Mouse (Mus musculus) gastrocnemius, adult 8-10 months (tissue): Measurements from ENCODE around the gene Pex14. TPM values are rescaled to one million over a fixed set of nuclear protein-coding genes. Genes with fewer than 3 reads are reported as not detected.
"Not testable (repeated sequence)": the region's sequence is repeated elsewhere in the genome, so short reads cannot be mapped to it uniquely, and the experiment has no call there.

Source experiments
- DNase-seq, 2 experiments: peaks; one replicate each; pipeline ENCODE4 v3.0.0; 2022; ENCODE audit warnings: low spot score in 2 of 2
- total RNA-seq, 4 experiments: library from RNA; stranded (reverse); gene quantifications; 2 replicates each; pipeline ENCODE4 v1.2.4; 2022

Pex14 gene
- 10 to 100 TPM; 21.1 to 23.9 (median 23.4) TPM for total RNA-seq

DNA sequence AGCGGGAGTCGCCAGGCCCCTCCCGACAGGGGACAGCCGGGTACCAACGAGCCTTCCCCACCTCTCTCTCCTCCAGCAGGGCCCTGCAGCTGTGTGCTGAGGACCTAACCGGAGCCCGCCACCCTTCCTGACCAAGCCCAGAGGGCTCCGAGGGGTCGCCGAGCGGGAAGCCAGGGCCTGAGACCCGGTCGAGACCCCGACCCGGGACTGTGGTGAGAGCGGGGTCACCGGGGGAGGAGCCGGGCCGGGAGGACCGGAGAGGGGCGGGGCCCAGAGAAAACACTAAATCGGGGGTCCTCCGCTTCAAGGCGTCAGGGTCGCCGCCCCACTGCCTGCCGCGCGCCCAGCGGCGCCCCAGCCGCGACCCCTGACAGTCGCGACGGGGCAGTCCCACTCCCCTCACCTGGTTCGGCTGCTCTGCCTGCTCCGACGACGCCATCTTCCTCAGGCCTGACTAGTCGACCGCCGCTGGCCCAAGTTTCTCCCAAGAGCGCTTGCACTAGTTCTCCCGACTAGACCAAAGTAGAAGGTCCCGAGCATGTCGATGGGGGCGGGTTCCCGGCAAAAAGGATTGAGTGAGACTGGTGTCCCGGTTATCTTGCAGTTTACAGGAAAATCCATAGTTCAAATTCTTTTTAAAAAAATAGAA is at the start of gene Pex14:
Gene Pex14 (minus strand): TSS at position 508 of the 649 bp plus-strand sequence.
- peak; percentile 82 to 87 for DNase-seq

DNA sequence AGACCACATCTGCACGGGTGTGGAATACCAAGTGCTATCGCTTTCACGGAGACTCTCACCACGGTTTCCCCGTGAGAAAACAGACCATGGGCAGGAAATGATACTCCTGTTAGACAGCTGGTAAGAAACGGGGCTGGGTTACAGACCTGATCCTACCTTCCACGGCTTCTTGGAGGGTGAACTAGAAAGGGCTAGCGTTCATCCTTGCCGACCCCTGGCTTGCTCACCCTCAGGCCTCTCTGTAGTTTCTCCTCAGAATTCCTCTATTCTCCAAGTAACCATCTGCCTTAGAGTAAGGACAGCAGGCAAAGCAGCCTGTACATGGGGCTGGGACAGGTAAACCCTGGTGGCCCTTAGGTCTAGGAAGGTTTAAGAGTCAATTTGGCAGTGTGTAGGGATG is 49.5 kb upstream of the Pex14 start:
- no peak for DNase-seq

- no peak for DNase-seq
Measured at GRCm38 (mm10) chr4:149148084-149148483, 48.4 kb upstream of the Pex14 start.

- no peak for DNase-seq
Measured at GRCm38 (mm10) chr4:149147528-149147927, 47.9 kb upstream of the Pex14 start.

DNA sequence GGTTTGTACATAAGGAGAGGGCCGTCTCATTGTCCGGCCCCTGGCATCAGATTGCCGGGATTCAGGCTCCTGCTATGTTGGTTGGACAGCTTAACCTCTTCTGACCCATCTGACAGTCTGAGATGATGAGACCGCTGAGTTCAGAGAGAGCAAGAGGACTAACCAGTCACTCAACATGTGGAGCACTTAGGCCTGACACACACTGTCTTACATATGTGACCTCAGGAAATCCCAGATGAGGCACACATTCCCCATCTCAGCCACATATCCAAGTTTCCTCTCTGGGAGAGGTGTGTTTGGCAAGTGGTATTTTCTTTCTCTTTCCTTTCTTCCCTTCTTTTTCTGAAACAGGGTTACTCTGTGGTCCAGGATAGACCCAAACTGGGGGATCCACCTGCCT is 45.5 kb upstream of the Pex14 start:
- DNase-seq, result no peak

DNA sequence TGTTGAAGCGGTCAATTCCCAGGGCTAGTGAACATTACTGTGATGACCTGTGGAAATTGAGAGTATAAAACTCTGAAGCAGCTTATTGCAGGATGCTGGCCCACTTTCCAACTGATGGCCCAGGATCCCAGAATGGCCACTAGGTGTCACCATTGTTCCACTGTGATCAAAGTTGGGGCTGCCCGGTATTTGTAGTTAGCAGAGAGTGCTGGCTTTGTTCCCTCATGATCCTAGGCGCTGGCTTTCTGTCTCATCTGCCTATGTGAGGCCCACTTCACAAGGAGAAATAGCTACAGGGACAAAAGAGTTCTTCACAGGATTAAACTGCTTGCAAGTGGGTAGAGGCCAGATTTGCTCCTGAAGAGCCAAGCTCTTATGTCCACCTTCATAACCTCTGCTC is 44.8 kb upstream of the Pex14 start:
- DNase-seq, result peak; percentile 56 to 71

GRCm38 (mm10) chr4:149143594-149143993 is 43.9 kb upstream of the Pex14 start:
- DNase-seq, result no peak

- no peak for DNase-seq
Measured at GRCm38 (mm10) chr4:149138515-149138914, 38.8 kb upstream of the Pex14 start.

GRCm38 (mm10) chr4:149136982-149137770 is 37.5 kb upstream of the Pex14 start, which contains the start of gene Cenps:
Gene Cenps, minus strand, starts transcription at chr4:149137629.
- peak; percentile 72 to 80 for DNase-seq

- DNase-seq, result no peak
Measured at GRCm38 (mm10) chr4:149136116-149136850, 36.6 kb upstream of the Pex14 start.

DNA sequence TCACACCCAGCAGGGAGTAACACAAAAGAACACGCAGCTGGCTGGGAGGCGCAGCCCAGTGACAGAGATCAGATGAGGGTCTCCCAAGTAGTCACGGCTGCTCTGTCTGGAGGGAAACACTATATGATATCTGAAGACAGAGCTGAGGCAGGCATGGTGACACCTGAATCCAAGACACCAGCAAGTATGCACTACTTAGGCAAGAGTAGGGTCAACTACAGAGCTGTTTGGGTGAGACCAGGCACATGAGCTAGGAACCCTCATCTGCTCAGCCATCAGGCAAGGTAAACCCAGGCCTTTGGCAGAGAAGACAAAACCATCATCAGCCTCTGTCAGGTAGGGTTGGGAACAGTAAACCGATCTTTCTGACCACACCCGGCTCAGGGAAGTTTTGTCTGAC is 33.7 kb upstream of the Pex14 start:
- no peak for DNase-seq

DNA sequence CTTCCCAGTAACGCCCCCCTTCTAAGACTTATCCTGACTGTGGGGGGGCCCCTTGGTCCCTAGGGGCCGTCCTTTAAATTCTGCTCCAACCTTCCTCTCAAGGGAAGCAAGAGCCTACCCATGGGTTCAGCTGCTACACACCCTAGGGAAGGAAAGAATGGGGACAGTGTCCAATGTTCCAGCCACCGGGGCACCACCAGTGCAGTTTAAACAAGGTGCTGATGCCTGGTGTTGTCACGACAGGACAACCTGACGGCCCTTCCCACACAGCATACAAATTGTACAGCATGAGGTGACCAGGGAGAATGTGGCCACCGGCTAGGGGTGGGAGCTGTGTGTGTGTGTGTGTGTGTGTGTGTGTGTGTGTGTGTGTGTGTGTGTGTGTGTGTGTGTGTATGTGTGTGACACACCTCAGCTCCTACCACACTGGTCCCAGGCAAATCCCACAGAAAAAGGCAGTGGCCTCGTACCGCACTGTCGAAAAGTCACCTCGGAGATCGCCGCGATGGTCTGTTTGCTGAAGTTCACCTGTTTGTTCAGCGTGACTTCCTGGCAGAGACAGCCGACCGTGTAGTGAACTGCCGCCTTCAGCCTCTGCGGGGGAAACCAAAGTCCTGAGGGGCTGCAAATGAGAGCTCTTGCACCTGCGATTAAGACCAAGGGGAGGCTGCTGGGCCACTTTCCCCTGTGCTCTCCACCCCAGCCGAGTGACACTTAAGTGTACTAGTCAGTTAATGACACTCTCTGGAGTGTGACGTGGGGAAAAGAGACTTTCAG is 32.3 kb upstream of the Pex14 start:
- DNase-seq, result no peak

GRCm38 (mm10) chr4:149131021-149131752 is 31.5 kb upstream of the Pex14 start:
- DNase-seq, result no peak

GRCm38 (mm10) chr4:149128467-149128866 is 28.8 kb upstream of the Pex14 start:
- DNase-seq, result no peak

GRCm38 (mm10) chr4:149126663-149127062 is 27.0 kb upstream of the Pex14 start, which contains the start of gene Cort:
Gene Cort, minus strand, starts transcription at chr4:149126763.
- no peak for DNase-seq

GRCm38 (mm10) chr4:149126115-149126509 is 26.4 kb upstream of the Pex14 start:
- no peak for DNase-seq

- DNase-seq, result no peak
Measured at GRCm38 (mm10) chr4:149125341-149126114, 25.9 kb upstream of the Pex14 start.

- DNase-seq, result no peak
Measured at GRCm38 (mm10) chr4:149123432-149123831, 23.8 kb upstream of the Pex14 start.

DNA sequence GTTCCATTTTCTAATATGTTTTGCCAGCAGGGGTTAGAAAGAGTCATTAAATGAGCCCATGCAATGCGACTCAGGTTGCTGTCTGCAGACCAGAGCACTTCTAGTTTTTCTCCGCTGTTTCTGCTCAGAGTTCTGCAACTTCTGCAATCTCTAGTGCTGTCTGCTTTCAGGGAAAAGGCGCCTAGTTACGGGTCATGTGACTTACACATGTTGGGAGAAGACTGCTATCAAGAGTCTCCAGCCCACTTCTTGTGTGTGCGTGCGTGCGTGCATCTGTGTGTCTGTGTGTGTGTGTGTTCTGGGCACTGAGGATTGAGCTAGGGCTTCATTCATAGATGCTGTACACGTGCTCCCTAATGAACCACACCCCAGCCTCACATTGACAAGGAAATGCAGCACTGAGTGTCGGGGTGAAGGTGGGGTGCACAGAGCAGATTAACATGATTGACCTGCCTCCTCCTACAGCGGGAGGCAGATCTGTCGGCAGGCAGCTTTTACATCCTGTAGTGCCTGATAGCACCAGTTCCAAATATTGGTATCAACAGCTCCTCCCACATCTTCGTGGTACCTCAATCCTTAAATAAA is 20.4 kb upstream of the Pex14 start:
- DNase-seq, result not testable (repeated sequence)
